Mouse (Mus musculus) kidney, postnatal 36 days (tissue): ENCODE measurements around the gene Lypd9.
A peak's percentile ranks its signal among the peaks of the same experiment; 100 is the strongest.
"Not testable (repeated sequence)": the region's sequence is repeated elsewhere in the genome, so short reads cannot be mapped to it uniquely, and the experiment has no call there.

Source experiments
- DNase-seq, 2 experiments: peaks; one replicate each; pipeline ENCODE4 v3.0.0; 2021 to 2022; ENCODE audit warnings: mixed read lengths in 2 of 2

Gene Lypd9

GRCm38 (mm10) chr11:58452759-58453158 is at the start of gene Lypd9:
Gene Lypd9, minus strand, starts transcription at chr11:58452923.
- DNase-seq: no peak

GRCm38 (mm10) chr11:58502472-58502871 is 49.7 kb upstream of the Lypd9 start, which contains the start of gene Olfr331:
Gene Olfr331, minus strand, starts transcription at chr11:58502572.
- not testable (repeated sequence) for DNase-seq

DNA sequence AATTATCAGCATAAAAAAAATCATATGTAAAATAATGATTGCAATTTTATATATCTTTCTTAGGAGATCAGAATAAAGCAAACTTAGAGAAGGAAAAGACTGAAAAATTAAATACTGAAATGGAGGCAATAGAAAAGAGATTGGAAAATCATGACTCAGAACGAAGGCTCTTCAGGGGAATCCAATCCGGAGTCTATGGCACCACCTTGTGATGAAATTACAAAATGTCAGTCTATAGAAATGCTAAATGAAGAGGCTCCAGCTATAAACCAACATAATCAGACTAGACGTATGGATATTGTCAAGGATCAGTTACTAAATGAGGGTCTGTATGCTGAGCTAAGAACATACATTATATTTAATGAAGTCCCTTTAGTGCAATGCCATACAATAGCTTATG is 46.6 kb upstream of the Lypd9 start:
- no peak for DNase-seq

DNA sequence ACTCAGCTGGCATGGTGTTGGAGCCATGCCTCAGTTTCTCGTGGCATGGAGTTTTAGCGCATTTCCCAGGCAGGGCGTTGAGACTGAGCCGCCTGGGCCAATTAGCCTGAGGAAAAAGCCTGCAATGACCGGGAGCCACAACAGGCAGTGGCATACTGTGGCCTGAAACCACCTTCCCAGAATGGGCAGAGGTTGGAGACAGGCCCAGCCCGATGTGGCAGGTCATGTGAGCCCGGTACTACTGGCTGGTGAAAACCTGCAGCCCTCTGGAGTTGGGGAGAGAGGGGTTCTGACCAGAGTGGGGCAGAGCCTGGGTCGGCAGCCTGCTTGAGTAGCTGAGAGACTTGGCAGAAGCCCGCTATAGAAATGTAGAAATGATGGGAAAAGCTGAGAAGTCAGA is 46.0 kb upstream of the Lypd9 start:
- DNase-seq: no peak

DNA sequence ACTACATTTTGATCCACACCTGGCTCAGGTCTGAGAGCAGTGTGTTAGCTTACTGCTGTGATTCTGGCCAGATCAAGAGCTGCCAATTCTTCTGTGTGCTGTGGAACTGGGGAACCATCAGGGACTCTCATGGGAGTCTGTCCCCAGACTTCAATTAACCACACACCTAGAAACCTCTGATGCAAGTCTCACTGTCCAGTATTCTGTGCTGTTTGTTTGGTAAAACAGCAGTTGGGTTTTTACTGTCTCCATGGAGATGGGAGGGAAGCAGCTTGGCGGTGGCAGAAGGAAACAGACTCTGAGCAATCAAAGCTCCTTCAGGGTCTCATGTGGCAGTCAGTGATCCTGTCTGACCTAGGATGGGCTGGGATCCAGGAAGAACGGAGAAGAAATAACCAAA is 39.7 kb upstream of the Lypd9 start, which contains the start of gene Olfr332:
Gene Olfr332 (minus strand): TSS at position 101 of the 400 bp plus-strand sequence.
- DNase-seq: no peak

DNA sequence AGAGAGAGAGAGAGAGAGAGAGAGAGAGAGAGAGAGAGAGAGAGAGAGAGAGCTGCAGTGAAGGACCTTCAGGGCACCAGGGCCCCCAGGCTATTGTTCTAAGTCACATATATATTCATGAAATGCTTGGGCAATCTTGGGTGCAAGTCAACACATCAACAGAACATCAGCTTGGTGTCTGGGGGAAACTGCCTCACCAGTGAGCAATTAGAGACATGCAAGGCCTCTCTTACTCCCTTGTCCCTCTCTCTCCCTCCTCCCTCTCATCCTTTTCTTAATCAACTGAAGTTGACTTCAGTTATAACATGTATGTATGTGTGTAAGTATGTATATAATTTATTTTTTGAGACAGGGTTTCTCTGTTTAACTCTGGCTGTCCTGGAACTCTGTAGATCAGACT is 9.4 kb upstream of the Lypd9 start, which contains the start of gene Olfr30:
Gene Olfr30 (minus strand): TSS at position 101 of the 400 bp plus-strand sequence.
- no peak for DNase-seq

GRCm38 (mm10) chr11:58453592-58453991 is 869 bp upstream of the Lypd9 start:
- no peak for DNase-seq

- no peak for DNase-seq
Measured at GRCm38 (mm10) chr11:58437866-58438265, 14.9 kb downstream of the Lypd9 start.

- DNase-seq: no peak
Measured at GRCm38 (mm10) chr11:58432259-58432658, 20.5 kb downstream of the Lypd9 start, which contains the start of gene Gm12253. Gene Gm12253, plus strand, starts transcription at chr11:58432559.

- DNase-seq: no peak
Measured at GRCm38 (mm10) chr11:58420815-58421214, 31.9 kb downstream of the Lypd9 start, which contains the start of gene 1810065E05Rik. Gene 1810065E05Rik, plus strand, starts transcription at chr11:58421111.

GRCm38 (mm10) chr11:58418336-58418735 is 34.4 kb downstream of the Lypd9 start:
- no peak for DNase-seq

DNA sequence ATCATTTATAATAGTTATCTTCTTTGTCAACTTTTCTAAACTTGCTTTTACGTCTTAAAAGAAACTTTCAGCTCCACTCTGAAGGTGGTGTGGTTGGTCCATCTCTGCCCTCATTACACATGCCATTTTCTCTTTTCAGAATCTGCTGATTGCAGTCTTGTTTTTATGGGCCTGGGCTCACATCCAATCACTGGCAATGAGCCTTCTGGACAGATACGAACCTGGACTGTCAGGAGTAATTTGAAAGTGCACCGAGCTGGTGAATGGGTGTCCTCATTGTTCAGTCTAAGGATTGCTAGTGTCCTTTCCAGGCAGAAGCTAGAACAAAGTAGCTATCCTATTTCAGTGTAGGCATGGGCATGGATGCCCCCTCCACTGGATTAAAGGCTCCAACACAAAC is 44.7 kb downstream of the Lypd9 start:
- peak; percentile 9 to 22 for DNase-seq

GRCm38 (mm10) chr11:58400655-58401054 is 52.1 kb downstream of the Lypd9 start:
- no peak for DNase-seq

- no peak for DNase-seq
Measured at GRCm38 (mm10) chr11:58399985-58400645, 52.6 kb downstream of the Lypd9 start.
